Mouse (Mus musculus) stomach, embryonic 15.5 days (tissue): ENCODE results near the gene Triap1. TPM values are rescaled to one million over a fixed set of nuclear protein-coding genes. Genes with fewer than 3 reads are reported as not detected.
A peak's percentile ranks its signal among the peaks of the same experiment; 100 is the strongest.

Experiments used
- ATAC-seq: fragments of 200-750 bp; cut with Nextera tagmentation; 2 replicates; pipeline ENCODE4 v1.8.0; 2017; ENCODE audit warnings: low read depth, moderate number of reproducible peaks, moderate TSS enrichment; ENCODE audit not compliant: insufficient read depth, low FRiP score
- H3K27ac ChIP-seq: fragments of 300-500 bp; sonication (generic); 2 replicates; pipeline ENCODE4 v1.5.1; 2015; ENCODE audit warnings: mild to moderate bottlenecking, inconsistent platforms
- H3K27me3 ChIP-seq: fragments of 300-500 bp; sonication (generic); replicated peaks from 2 replicates; pipeline ENCODE4 v1.6.1; 2015; ENCODE audit warnings: inconsistent platforms
- H3K36me3 ChIP-seq: fragments of 300-500 bp; sonication (generic); 2 replicates; pipeline ENCODE4 v1.6.1; 2015; ENCODE audit warnings: inconsistent platforms
- H3K4me1 ChIP-seq: fragments of 300-500 bp; sonication (generic); 2 replicates; pipeline ENCODE4 v1.6.1; 2015; ENCODE audit warnings: inconsistent platforms
- H3K4me2 ChIP-seq: fragments of 300-500 bp; sonication (generic); 2 replicates; pipeline ENCODE4 v1.6.1; 2015; ENCODE audit warnings: mild to moderate bottlenecking, inconsistent platforms
- H3K4me3 ChIP-seq: fragments of 300-500 bp; sonication (generic); replicated peaks from 2 replicates; pipeline ENCODE4 v1.5.1; 2015; ENCODE audit warnings: inconsistent platforms
- H3K9ac ChIP-seq: fragments of 300-500 bp; sonication (generic); 2 replicates; pipeline ENCODE4 v1.6.1; 2015; ENCODE audit warnings: inconsistent platforms
- H3K9me3 ChIP-seq: fragments of 300-500 bp; sonication (generic); 2 replicates; pipeline ENCODE4 v1.6.1; 2016; ENCODE audit warnings: inconsistent platforms
- WGBS: fragments of 180-500 bp; shearing (Covaris S2); methylation state at CpG from one replicate; pipeline ENCODE4 v1.1.7; 2015; 5-methylcytosine and 5-hydroxymethylcytosine counted together
- polyA plus RNA-seq: library from polyadenylated mRNA; unstranded; fragments of >200 nt; fragmentation: Nextera tagmentation; extraction: Ambion mirVana; gene quantifications from 2 replicates; pipeline ENCODE4 v1.2.1, GENCODE M21; 2015

Gene Triap1
- polyA plus RNA-seq, 1 experiment from 2014 or later: 52.0 TPM

- no peak for ATAC-seq
- H3K9ac ChIP-seq: no peak overlapping the region
- 16% methylated on average over 14 of the region's 14 CpGs for WGBS
- no peak overlapping the region for H3K4me3 ChIP-seq
- no peaks in the 10 kb centered on the region for H3K36me3 ChIP-seq
- H3K27me3 ChIP-seq: no peaks in the 10 kb centered on the region
- peak overlapping the region; percentile 35; the same call in 1 of the 2 replicates for H3K4me2 ChIP-seq
- H3K9me3 ChIP-seq: no peaks in the 10 kb centered on the region
- peaks cover 25% of the 10 kb centered on the region for H3K4me1 ChIP-seq
- H3K27ac ChIP-seq: peak overlapping the region; percentile 87
Observed at GRCm38 (mm10) chr5:115316968-115317644, 23.9 kb upstream of the Triap1 start.

GRCm38 (mm10) chr5:115317645-115318328 lies 23.2 kb upstream of the Triap1 start:
- peaks cover 25% of the 10 kb centered on the region for H3K4me1 ChIP-seq
- no peaks in the 10 kb centered on the region for H3K9me3 ChIP-seq
- WGBS: 8% methylated on average over 10 of the region's 10 CpGs
- H3K4me2 ChIP-seq: peak overlapping the region; percentile 35
- peak overlapping the region; percentile 87 for H3K27ac ChIP-seq
- peak; percentile 42; the same call in 1 of the 2 replicates for ATAC-seq
- no peak overlapping the region for H3K4me3 ChIP-seq
- no peaks in the 10 kb centered on the region for H3K36me3 ChIP-seq
- no peak overlapping the region for H3K9ac ChIP-seq
- H3K27me3 ChIP-seq: no peaks in the 10 kb centered on the region

GRCm38 (mm10) chr5:115319004-115319940 lies 21.8 kb upstream of the Triap1 start:
- ATAC-seq: peak; percentile 76
- under 1% methylated on average over 22 of the region's 22 CpGs for WGBS
- no peaks in the 10 kb centered on the region for H3K27me3 ChIP-seq
- peak overlapping the region; percentile 72 for H3K4me2 ChIP-seq
- H3K36me3 ChIP-seq: no peaks in the 10 kb centered on the region
- no peak overlapping the region for H3K9ac ChIP-seq
- no peaks in the 10 kb centered on the region for H3K9me3 ChIP-seq
- peak overlapping the region; percentile 87 for H3K27ac ChIP-seq
- H3K4me3 ChIP-seq: peak overlapping the region; percentile 40
- peaks cover 22% of the 10 kb centered on the region for H3K4me1 ChIP-seq

GRCm38 (mm10) chr5:115326256-115326831 lies 14.7 kb upstream of the Triap1 start:
- peak overlapping the region; percentile 60 for H3K4me2 ChIP-seq
- H3K27ac ChIP-seq: peak overlapping the region; percentile 88
- peak overlapping the region; percentile 76 for H3K9ac ChIP-seq
- H3K9me3 ChIP-seq: no peaks in the 10 kb centered on the region
- H3K36me3 ChIP-seq: peaks cover 11% of the 10 kb centered on the region
- peak; percentile 81 for ATAC-seq
- peaks cover 19% of the 10 kb centered on the region for H3K4me1 ChIP-seq
- no peaks in the 10 kb centered on the region for H3K27me3 ChIP-seq
- H3K4me3 ChIP-seq: peak overlapping the region; percentile 94
- WGBS: 23% methylated on average over 11 of the region's 11 CpGs

GRCm38 (mm10) chr5:115326875-115327609 lies 14.0 kb upstream of the Triap1 start, which contains the start of gene Srsf9:
Srsf9 (plus strand) TSS chr5:115327177.
- under 1% methylated on average over 81 of the region's 97 CpGs for WGBS
- peak; percentile 95 for ATAC-seq

GRCm38 (mm10) chr5:115327610-115328548 lies 13.1 kb upstream of the Triap1 start:
- H3K9ac ChIP-seq: peak overlapping the region; percentile 90; the same call in 1 of the 2 replicates
- peaks cover 19% of the 10 kb centered on the region for H3K4me1 ChIP-seq
- no peaks in the 10 kb centered on the region for H3K9me3 ChIP-seq
- H3K27me3 ChIP-seq: no peaks in the 10 kb centered on the region
- peak overlapping the region; percentile 60 for H3K4me2 ChIP-seq
- H3K36me3 ChIP-seq: peaks cover 23% of the 10 kb centered on the region
- peak overlapping the region; percentile 88 for H3K27ac ChIP-seq
- peak overlapping the region; percentile 94 for H3K4me3 ChIP-seq
- WGBS: under 1% methylated on average over 53 of the region's 55 CpGs
- ATAC-seq: no peak

More at GRCm38 (mm10) chr5:115326875-115327609, 14.0 kb upstream of the Triap1 start, which contains the start of gene Srsf9:
- peak within 1 kb of the TSS; percentile 88 for H3K27ac ChIP-seq
- peaks cover 16% of the 10 kb centered on the region for H3K36me3 ChIP-seq
- no peaks in the 10 kb centered on the region for H3K27me3 ChIP-seq
- no peaks in the 10 kb centered on the region for H3K9me3 ChIP-seq
- H3K4me3 ChIP-seq: peak within 1 kb of the TSS; percentile 94
- H3K4me1 ChIP-seq: peaks cover 19% of the 10 kb centered on the region
- peak within 1 kb of the TSS; percentile 90 for H3K9ac ChIP-seq
- peak within 1 kb of the TSS; percentile 60 for H3K4me2 ChIP-seq

GRCm38 (mm10) chr5:115330955-115331354 lies 10.1 kb upstream of the Triap1 start:
- WGBS: 83% methylated on average over 9 of the region's 9 CpGs
- no peaks in the 10 kb centered on the region for H3K9me3 ChIP-seq
- ATAC-seq: no peak
- H3K9ac ChIP-seq: no peak overlapping the region
- peaks cover 18% of the 10 kb centered on the region for H3K4me1 ChIP-seq
- H3K36me3 ChIP-seq: peaks cover 50% of the 10 kb centered on the region
- H3K27ac ChIP-seq: no peak overlapping the region
- no peaks in the 10 kb centered on the region for H3K27me3 ChIP-seq
- H3K4me2 ChIP-seq: no peak overlapping the region
- H3K4me3 ChIP-seq: no peak overlapping the region

- Histone ChIP-seq H3K36me3 (peaks cover 54% of the 10 kb centered on the region), H3K9me3 (no peaks in the 10 kb centered on the region), H3K27ac (no peak overlapping the region), H3K4me1 (peaks cover 9% of the 10 kb centered on the region), H3K9ac (no peak overlapping the region), H3K27me3 (no peaks in the 10 kb centered on the region), H3K4me3 (no peak overlapping the region), H3K4me2 (no peak overlapping the region)
- ATAC-seq: peak; percentile 78
- 75% methylated on average over 3 of the region's 3 CpGs for WGBS
Observed at GRCm38 (mm10) chr5:115333626-115334025, 7.4 kb upstream of the Triap1 start.

GRCm38 (mm10) chr5:115340007-115340406 lies 1.0 kb upstream of the Triap1 start:
- Histone ChIP-seq H3K4me3 (peak overlapping the region; percentile 91), H3K27me3 (no peaks in the 10 kb centered on the region), H3K9ac (no peak overlapping the region), H3K36me3 (peaks cover 34% of the 10 kb centered on the region), H3K9me3 (no peaks in the 10 kb centered on the region), H3K27ac (no peak overlapping the region), H3K4me2 (peak overlapping the region; percentile 62), H3K4me1 (peaks cover 8% of the 10 kb centered on the region; the same call in 1 of the 2 replicates)
- WGBS: 13% methylated on average over 7 of the region's 7 CpGs
- ATAC-seq: no peak
